Mouse (Mus musculus): Measurements from ENCODE around the gene Ifnk. TPM values are rescaled to one million over a fixed set of nuclear protein-coding genes. Genes with fewer than 3 reads are reported as not detected.
A peak's percentile ranks its signal among the peaks of the same experiment; 100 is the strongest.

Ifnk gene
- total RNA-seq, 4 experiments from 2014 or later, result not detected

- no peak for DNase-seq (ENCODE audit: low spot score in 2 of 2)
These were observed 13.8 kb upstream of the Ifnk start for GRCm38 (mm10) chr4:35138077-35138476.

GRCm38 (mm10) chr4:35140317-35140716 lies 11.5 kb upstream of the Ifnk start:
- no peak for DNase-seq (ENCODE audit: low spot score in 2 of 2)

GRCm38 (mm10) chr4:35143472-35144102 lies 8.3 kb upstream of the Ifnk start:
- DNase-seq (ENCODE audit: low spot score in 2 of 2), result no peak

- DNase-seq (ENCODE audit: low spot score in 2 of 2), result no peak
These were observed 6.1 kb upstream of the Ifnk start for GRCm38 (mm10) chr4:35145726-35146125.

DNA sequence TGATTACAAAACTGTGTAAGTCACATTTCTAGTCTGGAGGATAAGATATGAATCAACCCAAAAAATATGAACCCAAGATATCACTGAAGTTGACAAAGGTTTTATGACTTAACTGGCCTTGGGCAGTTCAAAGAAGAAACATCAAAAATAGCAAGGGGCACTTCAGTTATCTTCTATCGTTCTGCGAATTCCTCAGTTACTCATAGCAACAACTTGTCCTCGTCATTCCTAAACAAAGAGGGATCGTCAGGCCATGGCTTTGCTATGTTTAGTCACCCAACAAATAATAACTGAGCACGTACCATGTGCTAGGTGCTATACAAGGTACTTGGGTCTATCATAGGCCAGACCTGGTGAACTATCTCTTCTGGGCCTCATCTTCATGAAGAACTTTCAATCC lies 5.3 kb upstream of the Ifnk start:
- no peak for DNase-seq (ENCODE audit: low spot score in 2 of 2)

DNA sequence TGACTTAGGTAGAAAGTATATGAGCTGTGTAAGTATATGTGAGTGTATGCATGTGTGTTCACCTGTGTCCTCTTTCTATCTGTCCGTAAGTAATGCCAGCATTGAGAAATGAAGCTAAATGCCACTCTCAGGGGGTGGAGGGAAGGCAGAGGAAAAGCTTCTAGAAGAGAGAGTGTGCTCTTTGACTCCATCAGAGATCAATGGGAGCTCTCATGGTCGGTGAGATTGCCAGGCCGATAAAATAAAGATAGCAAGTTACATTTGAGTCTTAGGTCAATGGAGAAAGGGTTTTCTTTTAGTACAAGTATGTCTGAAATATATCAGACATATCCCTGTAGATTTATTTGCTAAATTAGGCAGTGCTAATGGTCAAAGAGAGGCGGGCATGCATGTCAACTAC lies 3.5 kb upstream of the Ifnk start:
- no peak for DNase-seq (ENCODE audit: low spot score in 2 of 2)

- DNase-seq (ENCODE audit: low spot score in 2 of 2), result no peak
These were observed 1.1 kb upstream of the Ifnk start for GRCm38 (mm10) chr4:35150706-35151105.

DNA sequence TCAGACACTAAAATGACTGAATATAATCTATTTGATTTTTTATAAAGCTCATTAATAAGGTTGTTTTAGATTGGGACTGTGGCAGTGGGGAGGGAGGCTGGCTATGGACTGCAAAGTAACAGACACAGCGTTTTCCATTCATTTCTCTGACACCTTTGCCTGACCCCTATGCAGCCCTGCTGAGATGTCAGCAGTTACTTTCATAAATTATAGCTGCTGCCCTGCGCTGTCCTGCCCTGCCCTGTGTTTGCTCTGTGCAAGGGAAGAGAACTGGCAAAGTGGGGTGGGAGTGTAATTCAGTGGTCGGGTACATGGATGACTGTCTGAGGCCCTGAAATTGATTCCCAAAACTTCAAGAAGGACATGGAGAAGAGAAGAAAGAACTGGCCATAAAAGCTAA lies 2.2 kb downstream of the Ifnk start:
- no peak for DNase-seq (ENCODE audit: low spot score in 2 of 2)

GRCm38 (mm10) chr4:35155132-35155922 lies 3.5 kb downstream of the Ifnk start:
- DNase-seq (ENCODE audit: low spot score in 2 of 2), result no peak

GRCm38 (mm10) chr4:35156149-35156611 lies 4.3 kb downstream of the Ifnk start:
- no peak for DNase-seq (ENCODE audit: low spot score in 2 of 2)

DNA sequence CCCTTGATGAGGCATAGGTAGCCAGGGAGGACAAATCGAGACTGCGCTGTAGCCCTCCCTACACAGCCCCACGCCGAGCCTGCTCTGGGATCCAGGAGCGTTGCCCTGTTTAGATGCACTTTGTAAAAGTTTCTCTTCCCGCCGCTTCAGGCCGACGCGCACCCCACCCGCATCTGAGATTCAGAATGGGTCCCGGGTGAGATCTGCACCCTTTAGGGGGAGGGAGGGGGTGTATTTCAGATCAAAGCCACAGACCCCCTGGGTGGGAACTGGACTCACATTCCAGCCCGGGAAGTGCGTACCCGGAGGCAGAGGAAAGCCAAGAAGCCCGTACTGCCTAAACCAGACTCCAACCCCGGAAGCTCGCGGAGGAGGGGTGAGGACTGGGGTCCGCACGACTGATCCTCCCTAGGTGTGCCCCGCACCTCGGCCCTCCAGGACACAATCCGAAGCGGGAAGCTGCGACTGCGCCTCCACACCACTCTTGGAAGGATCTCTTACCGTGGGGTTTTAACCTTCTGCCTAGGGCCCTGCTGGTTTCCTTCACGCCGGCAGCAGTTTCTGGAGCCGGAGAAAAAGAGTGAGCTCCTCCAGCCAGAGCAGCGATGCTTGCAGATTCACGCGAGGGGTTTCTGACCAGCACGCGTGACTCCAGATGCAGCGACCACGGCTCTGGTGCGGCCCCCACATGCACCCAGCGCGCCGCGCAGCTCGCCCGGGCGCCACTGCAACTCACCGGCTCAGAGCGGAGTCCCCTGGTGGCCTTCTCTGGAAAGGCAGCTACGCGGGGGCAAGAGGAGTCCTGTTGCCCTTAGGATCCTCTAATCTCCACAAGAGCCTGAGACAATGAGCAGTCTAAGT lies 5.1 kb downstream of the Ifnk start, which contains the start of gene Mob3b:
TSS of gene Mob3b (minus strand) at position 734 of the 861 bp plus-strand sequence.
- DNase-seq (ENCODE audit: low spot score in 2 of 2), result peak; percentile 42 to 78

- no peak for DNase-seq (ENCODE audit: low spot score in 2 of 2)
These were observed 6.0 kb downstream of the Ifnk start for GRCm38 (mm10) chr4:35157815-35158214.

DNA sequence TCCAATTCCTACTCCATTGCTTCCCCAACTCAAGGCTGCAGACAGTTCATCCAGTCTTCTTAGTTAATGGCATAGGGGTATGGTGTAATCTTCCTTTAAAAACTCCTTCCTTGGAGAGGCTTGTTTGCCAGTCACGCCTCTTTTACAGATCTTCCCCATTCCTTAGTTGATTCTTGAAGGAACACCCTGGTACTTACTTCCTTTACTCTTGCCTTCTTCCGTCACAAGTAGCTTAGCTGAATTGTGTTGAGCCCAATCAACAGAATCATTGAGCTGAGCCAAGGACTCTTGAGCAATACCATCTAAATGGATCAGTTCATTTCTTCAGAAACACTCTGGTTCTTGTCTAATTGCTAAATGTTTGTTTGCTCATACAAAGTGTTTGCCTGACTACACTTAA lies 13.4 kb downstream of the Ifnk start:
- DNase-seq (ENCODE audit: low spot score in 2 of 2), result no peak

GRCm38 (mm10) chr4:35165947-35166346 lies 14.1 kb downstream of the Ifnk start:
- DNase-seq (ENCODE audit: low spot score in 2 of 2), result no peak

- DNase-seq (ENCODE audit: low spot score in 2 of 2), result no peak
These were observed 16.0 kb downstream of the Ifnk start for GRCm38 (mm10) chr4:35167855-35168254.

- no peak for DNase-seq (ENCODE audit: low spot score in 2 of 2)
These were observed 17.8 kb downstream of the Ifnk start for GRCm38 (mm10) chr4:35169571-35170125.

- no peak for DNase-seq (ENCODE audit: low spot score in 2 of 2)
These were observed 20.6 kb downstream of the Ifnk start for GRCm38 (mm10) chr4:35172471-35172870.

DNA sequence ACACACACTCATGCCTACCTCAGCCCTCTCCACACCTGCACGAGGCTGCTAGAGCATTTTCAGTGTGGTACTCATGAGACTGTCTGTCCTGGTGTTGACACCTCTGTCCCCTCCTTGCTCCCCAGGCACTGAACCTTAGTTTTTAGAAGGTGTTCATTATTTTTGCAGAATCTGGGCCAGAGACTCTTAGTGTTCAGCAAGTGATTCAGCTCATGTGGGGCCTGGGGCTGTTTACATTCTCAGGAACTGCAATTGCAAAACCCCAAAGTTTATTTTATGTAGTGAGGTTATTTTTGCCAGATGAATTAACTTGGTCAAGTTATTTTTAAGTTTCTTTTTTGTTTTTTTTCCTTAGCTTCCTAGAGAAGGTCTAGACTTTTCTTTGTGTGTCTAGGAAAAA lies 21.7 kb downstream of the Ifnk start:
- no peak for DNase-seq (ENCODE audit: low spot score in 2 of 2)

DNA sequence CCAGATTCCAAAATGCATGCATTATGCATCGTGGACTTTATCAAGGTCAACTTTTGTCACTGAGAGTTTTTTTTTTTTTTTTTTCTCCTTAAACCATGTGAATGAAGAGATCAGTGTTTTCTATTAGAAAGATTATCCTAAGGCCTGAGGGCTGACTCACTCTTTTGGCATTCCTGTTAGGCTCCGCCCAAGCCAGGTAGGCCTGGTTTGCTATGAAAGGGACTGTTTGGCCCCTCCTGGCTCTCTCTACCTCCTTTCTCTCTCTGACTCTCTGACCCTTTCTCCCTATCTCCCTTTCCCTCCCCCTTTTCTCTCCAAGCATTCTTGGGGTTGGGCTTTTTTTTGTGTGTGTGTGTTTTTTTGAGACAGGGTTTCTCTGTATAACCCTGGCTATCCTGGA lies 23.7 kb downstream of the Ifnk start:
- no peak for DNase-seq (ENCODE audit: low spot score in 2 of 2)

DNA sequence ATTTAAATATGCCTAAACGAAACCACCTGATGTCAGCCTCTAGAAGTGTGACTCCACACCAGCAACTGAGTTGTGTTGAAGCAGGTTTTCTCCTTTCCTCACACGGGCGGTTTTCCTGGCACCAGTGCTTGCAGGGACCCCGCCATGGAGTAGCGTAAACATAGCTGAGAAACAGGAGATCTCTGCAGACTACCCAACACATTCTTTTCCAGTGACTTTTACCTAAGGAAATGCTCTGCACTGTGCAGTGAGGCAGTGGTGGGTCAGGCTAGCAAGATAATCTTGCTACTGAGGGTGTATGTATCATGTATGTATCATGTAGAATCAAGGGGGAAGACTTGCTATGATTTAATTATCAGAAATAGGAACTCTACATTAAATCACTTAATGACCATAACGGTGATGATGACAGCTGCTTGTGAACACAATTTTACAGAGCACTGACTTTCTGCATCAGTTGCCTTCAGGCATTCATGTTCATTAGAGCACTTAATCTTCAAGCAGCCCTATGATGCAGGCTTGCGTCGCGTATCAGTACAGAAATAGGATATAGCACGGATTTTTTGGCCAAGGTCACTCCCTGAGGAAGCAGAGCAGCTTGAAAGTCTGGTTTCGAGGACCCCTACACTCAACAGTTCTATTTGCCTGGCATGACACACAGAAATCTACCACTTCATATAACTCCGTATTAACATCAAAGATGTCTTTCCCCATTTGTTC lies 26.2 kb downstream of the Ifnk start:
- no peak for DNase-seq (ENCODE audit: low spot score in 2 of 2)

All from layer of hippocampus, adult 8-10 months (tissue).